Mouse (Mus musculus): ENCODE measurements around the gene Ank2. TPM values are rescaled to one million over a fixed set of nuclear protein-coding genes. Genes with fewer than 3 reads are reported as not detected.

The Ank2 gene
- polyA plus RNA-seq, 1 experiment from 2014 or later = 3.9 TPM

GRCm38 (mm10) chr3:127097745-127098144, 401.4 kb downstream of the Ank2 start:
- TF ChIP-seq EP300 (IDR thresholded peaks at IDR 0.05) (no peak), CTCF (IDR thresholded peaks at IDR 0.05) (no peak)
- no peak overlapping the region for H3K9ac ChIP-seq (replicated peaks; ENCODE audit: low read depth)
- no peaks in the 10 kb centered on the region for H3K4me1 ChIP-seq (ENCODE audit: insufficient read depth, low read depth, low read length)
- no peak overlapping the region for H3K27ac ChIP-seq (ENCODE audit: low read length)
- ATAC-seq (no peak), DNase-seq (ENCODE audit: low spot score) (no peak)
- H3K36me3 ChIP-seq (ENCODE audit: insufficient read depth, low read length) = no peaks in the 10 kb centered on the region
- no peak overlapping the region for H3K4me2 ChIP-seq (replicated peaks; ENCODE audit: low read depth, low read length)
- WGBS = 94% methylated on average over 1 of the region's 1 CpGs
- no peaks in the 10 kb centered on the region for H3K27me3 ChIP-seq (replicated peaks; ENCODE audit: insufficient read depth, low read length)
- H3K4me3 ChIP-seq (ENCODE audit: low read depth, low read length) = no peak overlapping the region
- no peaks in the 10 kb centered on the region for H3K9me3 ChIP-seq (ENCODE audit: low read length)

GRCm38 (mm10) chr3:127097106-127097505, 402.0 kb downstream of the Ank2 start:
- Histone ChIP-seq H3K9me3 (ENCODE audit: low read length) (no peaks in the 10 kb centered on the region), H3K4me1 (ENCODE audit: insufficient read depth, low read depth, low read length) (no peaks in the 10 kb centered on the region), H3K27ac (ENCODE audit: low read length) (no peak overlapping the region), H3K9ac (replicated peaks; ENCODE audit: low read depth) (no peak overlapping the region), H3K27me3 (replicated peaks; ENCODE audit: insufficient read depth, low read length) (no peaks in the 10 kb centered on the region), H3K4me3 (ENCODE audit: low read depth, low read length) (no peak overlapping the region), H3K4me2 (replicated peaks; ENCODE audit: low read depth, low read length) (no peak overlapping the region), H3K36me3 (ENCODE audit: insufficient read depth, low read length) (no peaks in the 10 kb centered on the region)
- WGBS = 80% methylated on average over 1 of the region's 1 CpGs
- ATAC-seq = no peak
- TF ChIP-seq CTCF (IDR thresholded peaks at IDR 0.05) (no peak), EP300 (IDR thresholded peaks at IDR 0.05) (no peak)
- DNase-seq (ENCODE audit: low spot score) = no peak

GRCm38 (mm10) chr3:127093631-127094030, 405.5 kb downstream of the Ank2 start:
- no peak overlapping the region for H3K9ac ChIP-seq (replicated peaks; ENCODE audit: low read depth)
- TF ChIP-seq EP300 (IDR thresholded peaks at IDR 0.05) (no peak), CTCF (IDR thresholded peaks at IDR 0.05) (no peak)
- H3K9me3 ChIP-seq (ENCODE audit: low read length) = no peaks in the 10 kb centered on the region
- H3K4me2 ChIP-seq (replicated peaks; ENCODE audit: low read depth, low read length) = no peak overlapping the region
- no peak overlapping the region for H3K27ac ChIP-seq (ENCODE audit: low read length)
- DNase-seq (ENCODE audit: low spot score) (no peak), ATAC-seq (no peak)
- no peaks in the 10 kb centered on the region for H3K27me3 ChIP-seq (replicated peaks; ENCODE audit: insufficient read depth, low read length)
- H3K36me3 ChIP-seq (ENCODE audit: insufficient read depth, low read length) = no peaks in the 10 kb centered on the region
- no peaks in the 10 kb centered on the region for H3K4me1 ChIP-seq (ENCODE audit: insufficient read depth, low read depth, low read length)
- no peak overlapping the region for H3K4me3 ChIP-seq (ENCODE audit: low read depth, low read length)
- WGBS = 92% methylated on average over 4 of the region's 4 CpGs

- no peaks in the 10 kb centered on the region for H3K27me3 ChIP-seq (replicated peaks; ENCODE audit: insufficient read depth, low read length)
- DNase-seq (ENCODE audit: low spot score) (no peak), ATAC-seq (no peak)
- no peak overlapping the region for H3K4me3 ChIP-seq (ENCODE audit: low read depth, low read length)
- TF ChIP-seq CTCF (IDR thresholded peaks at IDR 0.05) (no peak), EP300 (IDR thresholded peaks at IDR 0.05) (no peak)
- H3K4me2 ChIP-seq (replicated peaks; ENCODE audit: low read depth, low read length) = no peak overlapping the region
- 69% methylated on average over 1 of the region's 1 CpGs for WGBS
- no peaks in the 10 kb centered on the region for H3K4me1 ChIP-seq (ENCODE audit: insufficient read depth, low read depth, low read length)
- H3K36me3 ChIP-seq (ENCODE audit: insufficient read depth, low read length) = no peaks in the 10 kb centered on the region
- H3K9ac ChIP-seq (replicated peaks; ENCODE audit: low read depth) = no peak overlapping the region
- no peaks in the 10 kb centered on the region for H3K9me3 ChIP-seq (ENCODE audit: low read length)
- no peak overlapping the region for H3K27ac ChIP-seq (ENCODE audit: low read length)
Measured at GRCm38 (mm10) chr3:127087574-127087973, 411.6 kb downstream of the Ank2 start.

GRCm38 (mm10) chr3:127086834-127087506, 412.2 kb downstream of the Ank2 start:
- Histone ChIP-seq H3K4me1 (ENCODE audit: insufficient read depth, low read depth, low read length) (no peaks in the 10 kb centered on the region), H3K9ac (replicated peaks; ENCODE audit: low read depth) (no peak overlapping the region), H3K9me3 (ENCODE audit: low read length) (no peaks in the 10 kb centered on the region), H3K36me3 (ENCODE audit: insufficient read depth, low read length) (no peaks in the 10 kb centered on the region), H3K27me3 (replicated peaks; ENCODE audit: insufficient read depth, low read length) (no peaks in the 10 kb centered on the region), H3K27ac (ENCODE audit: low read length) (no peak overlapping the region), H3K4me3 (ENCODE audit: low read depth, low read length) (no peak overlapping the region), H3K4me2 (replicated peaks; ENCODE audit: low read depth, low read length) (no peak overlapping the region)
- DNase-seq (ENCODE audit: low spot score) (no peak), ATAC-seq (no peak)
- WGBS = 87% methylated on average over 2 of the region's 3 CpGs
- TF ChIP-seq EP300 (IDR thresholded peaks at IDR 0.05) = no peak
- no peak for TF ChIP-seq CTCF (IDR thresholded peaks at IDR 0.05)

- Histone ChIP-seq H3K27me3 (replicated peaks; ENCODE audit: insufficient read depth, low read length) (no peaks in the 10 kb centered on the region), H3K27ac (ENCODE audit: low read length) (no peak overlapping the region), H3K4me2 (replicated peaks; ENCODE audit: low read depth, low read length) (no peak overlapping the region), H3K36me3 (ENCODE audit: insufficient read depth, low read length) (no peaks in the 10 kb centered on the region), H3K9me3 (ENCODE audit: low read length) (no peaks in the 10 kb centered on the region), H3K9ac (replicated peaks; ENCODE audit: low read depth) (no peak overlapping the region), H3K4me1 (ENCODE audit: insufficient read depth, low read depth, low read length) (no peaks in the 10 kb centered on the region), H3K4me3 (ENCODE audit: low read depth, low read length) (no peak overlapping the region)
- 87% methylated on average over 5 of the region's 5 CpGs for WGBS
- DNase-seq (ENCODE audit: low spot score) = no peak
- ATAC-seq = no peak
- TF ChIP-seq EP300 (IDR thresholded peaks at IDR 0.05) (no peak), CTCF (IDR thresholded peaks at IDR 0.05) (no peak)
Measured at GRCm38 (mm10) chr3:127077369-127077768, 421.8 kb downstream of the Ank2 start.

Measured in lung, postnatal 0 days (tissue).